Mouse (Mus musculus): ENCODE data around the gene Arglu1.

- TF ChIP-seq CTCF (conservative IDR thresholded peaks at IDR 0.05; ENCODE audit: low read length): no peak
- no peak for TF ChIP-seq NANOG (IDR thresholded peaks at IDR 0.05; ENCODE audit: borderline replicate concordance, low read length)
Observed at GRCm38 (mm10) chr8:8649536-8649935, 40.8 kb downstream of the Arglu1 start.

All from E14TG2a.4 (cell line).